Mouse (Mus musculus) adrenal gland, postnatal 10 days (tissue): Measurements from ENCODE around the gene Zfp277. TPM values are rescaled to one million over a fixed set of nuclear protein-coding genes. Genes with fewer than 3 reads are reported as not detected.
A peak's percentile ranks its signal among the peaks of the same experiment; 100 is the strongest.

Experiments
- DNase-seq: peaks from one replicate; pipeline ENCODE4 v3.0.0; 2021; ENCODE audit warnings: mixed read lengths
- long read RNA-seq, 2 experiments: library from polyadenylated mRNA; stranded (forward); transcript quantifications; one replicate each; pipeline ENCODE4 v2.0.0; 2021
- total RNA-seq, 2 experiments: library from RNA; stranded (reverse); gene quantifications; 2 replicates each; pipeline ENCODE4 v1.2.3; 2021

The Zfp277 gene
- total RNA-seq: 10 to 100 TPM; 17.1 to 21.5 TPM
- long read RNA-seq, experiment 1, transcript Zfp277-201 (12 exons, 2,188 nt): major isoform, 23 of 32 reads
- long read RNA-seq, experiment 1, partial matches to known transcripts: 4 of 32 reads
- long read RNA-seq, experiment 1, other reads (novel, unspliced or antisense): 5 of 32 reads
- long read RNA-seq, experiment 2, transcript Zfp277-201 (12 exons, 2,188 nt): major isoform, 20 of 24 reads
- long read RNA-seq, experiment 2, partial matches to known transcripts: 3 of 24 reads
- long read RNA-seq, experiment 2, other reads (novel, unspliced or antisense): 1 of 24 reads

DNA sequence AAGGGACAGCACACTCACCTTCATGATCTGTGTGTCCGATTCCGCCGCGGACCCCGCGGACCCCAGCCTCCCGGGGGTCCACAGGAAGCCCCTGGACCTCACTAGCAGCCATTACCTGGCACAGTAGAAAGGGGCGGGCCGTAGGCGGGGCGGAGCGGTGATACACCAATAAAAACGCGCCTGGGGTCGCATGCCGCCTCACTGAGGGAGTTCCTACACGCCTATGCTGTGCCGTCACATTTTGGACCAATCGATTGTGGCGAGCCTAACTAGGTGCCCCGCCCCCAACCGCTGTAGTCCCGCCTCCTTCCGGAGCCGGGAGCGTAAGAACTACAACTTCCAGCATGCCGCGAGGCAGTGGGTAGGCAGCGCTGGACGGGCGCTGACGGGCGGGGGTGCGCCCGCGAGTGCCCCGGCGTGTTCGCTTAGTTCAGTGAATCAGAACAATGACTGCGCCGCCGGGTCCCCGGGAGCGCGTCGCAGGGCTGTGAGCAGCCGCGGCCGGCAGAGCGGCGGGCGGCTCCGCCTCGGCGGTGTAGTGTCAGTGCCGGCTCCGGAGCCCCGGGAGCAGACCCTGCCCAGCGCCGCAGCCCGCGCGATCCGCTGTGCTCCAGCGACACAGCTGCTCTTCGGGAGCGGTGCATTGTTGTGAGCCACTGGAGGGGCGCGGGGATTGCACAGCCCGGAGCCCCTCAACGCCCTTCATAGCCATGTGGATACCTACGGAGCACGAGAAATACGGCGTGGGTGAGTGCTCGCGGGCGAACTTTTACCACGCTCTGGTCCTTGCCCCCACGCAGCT, at the start of gene Zfp277, which contains the start of gene Dock4:
Zfp277 (minus strand) TSS at position 255 of the 802 bp plus-strand sequence.
Dock4 (plus strand) TSS at position 305 of the 802 bp plus-strand sequence.
- peak; percentile 99 for DNase-seq

- no peak for DNase-seq
Observed at GRCm38 (mm10) chr12:40486047-40486837, 40.5 kb upstream of the Zfp277 start.

- no peak for DNase-seq
Observed at GRCm38 (mm10) chr12:40485210-40485609, 39.5 kb upstream of the Zfp277 start.

DNA sequence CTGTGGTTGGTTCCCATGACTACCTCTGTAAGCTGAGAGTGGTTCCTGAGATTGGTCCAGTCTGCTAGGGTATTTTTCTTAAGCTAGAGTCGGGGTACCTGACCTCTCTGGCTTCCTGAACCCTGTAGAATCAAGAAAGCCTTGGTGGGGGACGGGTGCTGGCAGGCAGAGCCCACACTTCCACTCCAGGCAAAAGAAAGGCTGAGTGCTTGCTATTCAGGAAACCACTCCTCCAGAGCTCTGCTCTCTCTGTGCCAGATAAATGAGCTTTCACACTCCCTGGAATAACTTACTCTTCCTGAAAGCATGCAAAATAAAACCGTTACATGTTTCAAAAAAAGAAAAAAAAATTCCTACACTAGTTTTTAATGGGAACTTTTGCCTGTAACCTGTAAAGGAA, 38.5 kb upstream of the Zfp277 start:
- no peak for DNase-seq

DNA sequence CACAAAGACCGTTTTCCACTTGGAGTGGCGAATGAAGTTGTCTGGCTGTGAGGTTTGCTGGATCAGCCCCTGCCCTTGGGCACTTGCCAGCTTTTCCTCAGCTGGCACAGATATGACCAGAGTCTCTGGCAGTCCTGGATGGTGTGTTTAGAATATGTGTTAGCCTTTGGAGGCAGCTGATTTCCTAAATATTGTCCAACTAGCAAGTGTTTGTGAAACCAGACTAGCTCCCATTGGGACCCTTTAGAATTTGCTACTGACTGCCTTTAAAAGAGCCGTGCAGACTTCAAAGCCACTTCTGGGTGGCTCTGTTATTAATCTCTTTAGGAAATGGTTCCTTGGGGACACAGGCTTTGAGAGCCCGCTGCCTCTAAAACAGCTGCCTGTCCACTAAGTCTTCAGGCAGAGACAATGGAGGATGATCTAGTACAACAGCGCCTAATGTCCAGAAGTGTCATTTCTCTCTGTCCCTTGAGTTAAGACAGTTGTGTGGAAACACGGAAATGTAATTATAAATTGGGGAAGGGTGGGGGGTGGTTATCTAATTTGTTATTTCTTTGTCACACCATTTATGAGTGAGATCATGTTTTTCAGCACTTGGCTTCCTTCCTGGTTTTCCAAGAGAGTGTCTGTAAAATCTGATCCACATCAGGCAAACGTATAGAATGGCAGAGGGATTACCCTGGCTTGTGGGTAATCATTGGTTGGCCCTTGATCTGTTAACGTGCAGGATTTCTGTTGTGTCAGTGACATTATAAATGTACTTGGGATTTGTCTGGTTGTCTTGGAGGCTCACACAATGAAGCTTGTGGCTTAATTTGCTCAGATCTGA, 32.1 kb upstream of the Zfp277 start:
- peak; percentile 77 for DNase-seq

DNA sequence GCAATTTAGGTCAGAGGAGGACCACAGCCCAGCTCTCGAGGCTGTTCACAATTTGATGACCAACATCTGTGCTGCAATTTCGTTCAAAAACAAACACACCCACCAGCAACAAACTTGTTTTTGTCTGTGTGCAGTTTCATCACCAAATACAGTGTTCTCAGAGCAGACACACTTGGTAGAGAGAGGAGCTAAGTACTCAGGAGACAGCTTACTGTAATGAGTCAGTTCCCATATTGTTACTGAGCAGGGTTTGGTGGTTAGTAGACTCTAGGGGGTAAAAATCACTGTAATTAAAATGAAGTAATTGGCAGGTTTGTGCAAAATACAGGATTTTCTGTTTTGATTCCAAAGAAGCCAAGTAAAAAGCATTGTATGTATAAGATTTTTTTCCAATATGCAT, 28.0 kb upstream of the Zfp277 start:
- no peak for DNase-seq

DNA sequence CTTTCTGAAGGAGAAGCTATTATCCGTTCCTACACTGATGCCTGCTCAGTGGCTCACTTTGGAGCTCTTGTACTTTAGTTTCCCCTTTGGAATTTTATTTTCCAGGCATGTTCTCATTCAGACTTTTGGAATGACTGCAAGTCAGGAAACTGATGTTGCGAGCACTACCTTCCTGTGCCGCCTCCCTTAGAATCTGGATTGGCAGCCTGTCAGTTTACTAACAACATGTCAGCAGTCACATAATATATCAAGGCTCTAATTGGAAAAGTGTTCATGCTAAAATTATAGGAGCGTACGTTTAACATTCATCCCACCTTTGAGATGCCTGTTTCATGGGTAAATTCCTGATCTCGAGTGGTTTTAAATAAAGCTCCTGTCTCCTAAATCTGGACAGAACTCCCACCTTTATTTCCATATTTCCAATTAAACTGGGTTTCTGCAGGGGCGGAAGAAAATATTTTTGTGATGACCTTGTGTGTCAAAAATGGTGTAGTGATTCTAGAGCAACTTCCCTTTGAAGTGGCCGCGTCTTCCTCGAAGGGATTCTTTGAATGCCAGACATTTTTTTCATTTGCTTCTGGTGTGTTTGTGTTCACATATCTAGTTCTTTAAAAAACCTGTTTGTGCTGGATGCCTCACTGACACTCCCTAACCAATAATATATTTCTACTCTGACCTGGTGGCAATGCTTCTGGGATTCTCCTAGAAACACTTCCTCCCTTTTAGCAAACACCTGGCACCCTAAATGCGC, 26.1 kb upstream of the Zfp277 start:
- DNase-seq: no peak

GRCm38 (mm10) chr12:40469009-40469408, 23.3 kb upstream of the Zfp277 start:
- no peak for DNase-seq

DNA sequence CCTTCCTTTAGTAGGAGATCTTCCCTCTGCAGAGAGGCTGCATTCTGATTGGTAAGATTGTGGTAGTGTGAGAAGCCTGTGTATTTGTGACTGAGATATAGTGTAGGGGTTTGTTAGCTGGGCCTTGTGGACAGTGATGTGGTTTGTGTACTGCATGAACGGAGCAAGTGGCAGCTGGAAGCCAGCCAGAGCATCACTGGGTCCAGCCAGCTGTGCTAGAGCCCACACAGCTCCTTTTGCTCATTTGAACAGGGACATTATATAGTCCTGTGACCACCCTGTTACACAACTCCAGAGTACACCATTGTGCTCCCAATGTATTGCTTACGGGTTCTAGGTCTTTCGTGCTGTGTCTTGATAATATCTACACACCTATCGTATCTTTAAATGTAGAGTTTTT, 22.5 kb upstream of the Zfp277 start:
- DNase-seq: no peak

- no peak for DNase-seq
Observed at GRCm38 (mm10) chr12:40464282-40464681, 18.6 kb upstream of the Zfp277 start.

DNA sequence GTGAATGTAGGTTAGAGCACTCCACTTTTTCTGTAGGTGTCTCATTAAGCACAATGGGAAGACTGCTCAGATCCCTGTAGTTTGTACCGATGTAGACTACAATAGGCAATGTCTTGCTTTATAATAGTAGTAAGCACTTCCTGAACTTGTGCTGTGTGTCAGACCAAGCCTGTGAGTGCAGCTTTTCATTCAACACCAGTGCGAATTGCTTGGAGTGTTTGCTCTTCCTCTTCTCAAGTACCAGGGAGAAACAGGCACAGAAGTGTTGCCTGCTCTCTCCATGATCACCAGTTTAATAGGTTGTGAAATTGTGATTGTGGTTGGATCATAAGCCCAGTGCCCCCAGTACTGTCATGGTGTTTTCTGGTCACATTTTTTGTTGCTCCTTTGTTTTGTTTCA, 18.1 kb upstream of the Zfp277 start:
- DNase-seq: no peak

- no peak for DNase-seq
Observed at GRCm38 (mm10) chr12:40462693-40463235, 17.1 kb upstream of the Zfp277 start.

- DNase-seq: no peak
Observed at GRCm38 (mm10) chr12:40459673-40460265, 14.1 kb upstream of the Zfp277 start.

DNA sequence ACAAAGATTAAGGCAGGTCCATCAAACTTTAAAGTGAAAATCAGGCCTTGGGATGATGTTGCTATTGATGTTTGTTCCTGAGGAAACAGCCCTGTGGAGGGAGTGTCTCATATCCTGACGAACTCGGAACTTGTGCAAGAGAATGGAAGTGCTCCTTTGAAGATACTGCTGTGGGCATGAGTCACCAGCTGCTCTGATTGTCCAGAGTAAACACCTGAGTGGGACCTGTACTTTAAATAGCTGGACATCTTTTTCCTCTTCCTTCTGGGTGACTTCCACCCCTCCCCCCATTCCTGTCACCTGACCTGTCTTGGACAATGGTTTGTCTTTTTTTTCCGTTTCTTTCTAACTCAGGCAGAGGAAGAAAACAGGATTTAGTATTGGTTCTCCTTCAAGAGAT, 13.3 kb upstream of the Zfp277 start:
- peak; percentile 44 for DNase-seq

GRCm38 (mm10) chr12:40456517-40456916, 10.8 kb upstream of the Zfp277 start:
- no peak for DNase-seq

DNA sequence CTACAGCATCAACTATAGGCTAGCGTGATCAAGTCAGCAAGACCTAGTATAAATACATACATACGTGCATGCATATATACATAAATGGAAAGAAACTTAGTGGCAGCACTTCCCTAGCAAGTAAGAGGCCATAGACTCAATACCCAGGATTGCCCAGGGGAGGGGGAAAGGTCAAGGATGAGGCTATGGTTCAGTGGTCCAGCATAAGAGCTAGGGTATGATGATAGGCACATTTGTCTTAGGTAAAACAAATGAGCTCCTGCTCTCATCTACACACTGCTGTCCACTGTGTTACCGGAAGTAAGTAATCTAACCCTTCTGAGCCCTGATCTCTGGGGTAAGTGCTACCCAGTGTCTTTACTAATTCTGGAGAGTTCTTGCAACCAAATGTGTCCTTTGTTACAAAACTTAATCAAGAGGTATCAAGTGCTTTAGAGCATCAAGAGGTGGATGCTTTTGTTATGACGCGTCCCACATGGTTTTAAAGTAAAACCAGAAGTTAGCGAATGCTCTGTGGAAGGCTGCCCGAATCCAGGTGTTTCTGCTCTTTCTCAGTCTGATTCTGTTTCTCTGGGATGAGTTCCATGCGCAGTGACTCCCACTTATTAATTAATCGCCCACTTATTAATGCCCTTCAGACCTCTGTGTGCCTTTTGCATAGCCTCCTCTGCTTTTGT, 3.6 kb upstream of the Zfp277 start:
- DNase-seq: no peak

DNA sequence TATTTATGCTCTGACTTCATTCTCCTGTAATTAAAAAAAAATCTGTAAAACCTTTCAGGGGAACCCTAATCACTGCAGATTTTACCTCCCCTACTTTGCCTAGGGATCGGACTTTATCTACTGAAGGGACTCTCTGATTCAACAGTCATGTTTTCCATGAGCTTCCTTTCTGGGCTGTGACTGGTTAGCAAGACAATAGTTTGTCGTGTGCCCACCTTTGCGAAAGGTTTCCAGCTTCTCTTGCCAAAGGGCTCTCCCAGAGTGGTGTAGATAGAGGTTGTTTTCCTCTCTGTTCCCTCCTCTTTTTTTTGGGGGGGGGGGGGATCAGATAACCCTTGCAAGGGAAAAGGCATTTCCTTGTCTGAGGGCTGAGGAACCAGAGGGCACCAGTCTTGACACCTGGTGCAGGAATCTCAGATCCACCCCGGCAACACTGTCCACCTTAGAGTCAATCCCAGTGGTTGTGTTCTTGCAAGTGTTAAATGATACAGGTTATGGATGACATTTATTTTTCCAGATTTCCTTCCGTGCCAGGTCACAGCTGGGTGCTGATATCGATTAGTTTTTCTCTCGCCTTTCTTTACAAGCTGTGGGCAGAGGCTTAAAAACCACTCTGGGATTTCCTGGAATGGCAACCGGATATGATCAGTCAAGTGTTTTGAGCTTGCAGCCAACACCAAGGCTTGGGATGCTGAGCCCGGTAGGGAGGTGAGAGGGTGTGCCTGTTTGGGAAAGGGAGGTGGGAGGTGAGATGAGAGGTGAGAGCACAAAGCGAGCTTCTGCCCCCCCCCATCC, 2.1 kb upstream of the Zfp277 start:
- DNase-seq: no peak

GRCm38 (mm10) chr12:40446450-40447381, 1.0 kb upstream of the Zfp277 start:
- DNase-seq: peak; percentile 69
